In genomic region chr13:98171257-98171656, GRCm38 (mm10) we compare ENCODE assay signal across 12 mouse cellular contexts. TPM values are rescaled to one million over a fixed set of nuclear protein-coding genes. Genes with fewer than 3 reads are reported as not detected.
A peak's percentile ranks its signal among the peaks of the same experiment; 100 is the strongest.
DNase-seq lines count a peak whose midpoint lies in the region; TF ChIP-seq lines count a peak whose summit lies in the region.
"Had no signal": no experiment of that assay in that cellular context is flagged by ENCODE, and none has a peak within 500 bp of the region (broad histone marks: within the 10 kb centered on the region; RNA-seq: fewer than 3 reads in every experiment).

No protein-coding gene starts in this region.

- H3K4me3 ChIP-seq in cerebellum, adult 2 months (replicated peaks; ENCODE audit: insufficient read depth, low read depth, low read length) = peak overlapping the region; percentile 0
- H3K4me3 ChIP-seq in layer of hippocampus, adult 2 months = peak overlapping the region; percentile 56
- H3K4me3 ChIP-seq: heart, embryonic 15.5 days; limb, embryonic 15.5 days; neural tube, embryonic 13.5 days had no signal

- DNase-seq in cerebellum, adult 2 months = peak in 1 of 2 experiments; percentile 7
- no peak for DNase-seq in cerebellum, adult 11-12 months
- DNase-seq in R1 (ENCODE audit: low read depth, low spot score) = peak; percentile 74
- peak; percentile 74 to 86 for DNase-seq in layer of hippocampus, adult 2 months (ENCODE audit: low spot score in 2 of 2)
- peak; percentile 6 for DNase-seq in retina, adult 2 months (ENCODE audit: low read depth, low spot score)
- DNase-seq in embryo, embryonic 10 days (ENCODE audit: low spot score) = no peak
- no peak for DNase-seq in heart, postnatal 14 days
- DNase-seq in lung, postnatal 4 days = no peak

- 85% methylated on average over 12 of the region's 12 CpGs for WGBS in cerebellum, adult 2 months

- H3K27me3 ChIP-seq in cerebellum, adult 2 months (ENCODE audit: control insufficient read depth, insufficient read depth, low read length) = no peaks in the 10 kb centered on the region
- H3K27me3 ChIP-seq: heart, embryonic 15.5 days; limb, embryonic 15.5 days; neural tube, embryonic 13.5 days; Patski had no signal

- H3K27ac ChIP-seq in cerebellum, adult 2 months (ENCODE audit: insufficient read depth, low read length) = no peak overlapping the region
- H3K27ac ChIP-seq in layer of hippocampus, adult 2 months = peak overlapping the region; percentile 96
- H3K27ac ChIP-seq: heart, embryonic 15.5 days; limb, embryonic 15.5 days; neural tube, embryonic 13.5 days had no signal

- intact Hi-C loops in heart, postnatal 14 days (cut with DNase I) = loop anchor here (5.0 kb wide), 1 partner anchor 44 kb away; no protein-coding TSS in a partner anchor

- no peak for TF ChIP-seq POLR2A in cerebellum, adult 2 months (IDR thresholded peaks at IDR 0.05; ENCODE audit: borderline replicate concordance, insufficient read depth, low read length)

- no peaks in the 10 kb centered on the region for H3K4me1 ChIP-seq in cerebellum, adult 2 months (ENCODE audit: control insufficient read depth, insufficient read depth, low read length)
- H3K4me1 ChIP-seq: heart, embryonic 15.5 days; limb, embryonic 15.5 days had no signal

- no peak for TF ChIP-seq CTCF in cerebellum, adult 2 months (IDR thresholded peaks at IDR 0.05; ENCODE audit: borderline replicate concordance, insufficient read depth, low read depth, low read length)
- no peak for TF ChIP-seq CTCF in layer of hippocampus, adult 2 months (conservative IDR thresholded peaks at IDR 0.05)

RNA-seq across cellular contexts. Expression of gene Arhgef28, which starts 35.0 kb away (rescaled TPM):
- 6.5 and 8.7 TPM in 2 replicates for polyA plus RNA-seq in cerebellum, adult 2 months (2012; rRNA removed)
- total RNA-seq in layer of hippocampus, adult 2 months (2021) = 100 to 1,000 TPM; 103 to 110 TPM
- total RNA-seq in heart, postnatal 14 days (2021) = 1 to 10 TPM; 6.5 to 6.9 TPM

Comparison
In these comparisons a context has a peak if more than half of its experiments do, and no peak if none do; other contexts are left out.
1. DNase-seq: peak in R1 (single experiment), layer of hippocampus, adult 2 months (2 of 2) and retina, adult 2 months (single experiment); none in cerebellum, adult 11-12 months (single experiment), embryo, embryonic 10 days (single experiment), heart, postnatal 14 days (0 of 2) and lung, postnatal 4 days (0 of 2).
2. RNA of gene Arhgef28, which starts 35.0 kb away (total RNA-seq): 103 to 110 TPM in layer of hippocampus, adult 2 months; 6.5 to 6.9 TPM in heart, postnatal 14 days; every median in the first group is over 10 times any median in the second.